Mouse (Mus musculus): ENCODE measurements around the gene Metap1d.

Metap1d gene

GRCm38 (mm10) chr2:71527323-71528013 lies 74.4 kb downstream of the Metap1d start:
- peak; percentile 34 for DNase-seq (ENCODE audit: low spot score)

- DNase-seq (ENCODE audit: low spot score): peak; percentile 32
Measured at GRCm38 (mm10) chr2:71528014-71528713, 75.1 kb downstream of the Metap1d start, which contains the start of gene Dlx1. TSS of gene Dlx1 (plus strand) at chr2:71528113.

- peak; percentile 4 for DNase-seq (ENCODE audit: low spot score)
Measured at GRCm38 (mm10) chr2:71528714-71529510, 75.8 kb downstream of the Metap1d start.

GRCm38 (mm10) chr2:71529511-71530351 lies 76.7 kb downstream of the Metap1d start:
- DNase-seq (ENCODE audit: low spot score): peak; percentile 93

- peak; percentile 12 for DNase-seq (ENCODE audit: low spot score)
Measured at GRCm38 (mm10) chr2:71530391-71531123, 77.5 kb downstream of the Metap1d start.

DNA sequence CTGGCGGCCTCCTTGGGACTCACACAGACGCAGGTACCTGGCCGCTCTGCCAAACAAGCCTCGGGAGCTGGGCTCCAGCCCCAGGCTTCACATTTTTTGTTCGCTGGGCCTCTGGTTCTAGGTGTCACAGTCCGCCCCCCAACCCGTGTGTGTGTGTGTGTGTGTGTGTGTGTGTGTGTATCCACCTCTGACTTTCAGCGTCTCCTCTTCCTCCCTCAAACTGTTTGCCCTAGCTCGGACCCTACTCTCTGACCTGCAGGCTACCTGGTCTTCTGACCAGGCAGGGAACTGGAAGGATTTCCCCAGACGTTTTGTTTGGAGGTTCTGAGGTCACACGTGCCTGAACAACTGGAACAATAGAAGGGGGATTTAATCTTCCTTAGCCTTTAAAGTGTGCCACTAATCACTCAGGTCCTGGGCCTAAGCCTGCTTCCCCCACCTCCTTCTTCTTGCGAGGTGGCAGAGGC lies 78.1 kb downstream of the Metap1d start:
- peak; percentile 3 for DNase-seq (ENCODE audit: low spot score)

GRCm38 (mm10) chr2:71531990-71532970 lies 79.2 kb downstream of the Metap1d start:
- DNase-seq (ENCODE audit: low spot score): peak; percentile 37

DNA sequence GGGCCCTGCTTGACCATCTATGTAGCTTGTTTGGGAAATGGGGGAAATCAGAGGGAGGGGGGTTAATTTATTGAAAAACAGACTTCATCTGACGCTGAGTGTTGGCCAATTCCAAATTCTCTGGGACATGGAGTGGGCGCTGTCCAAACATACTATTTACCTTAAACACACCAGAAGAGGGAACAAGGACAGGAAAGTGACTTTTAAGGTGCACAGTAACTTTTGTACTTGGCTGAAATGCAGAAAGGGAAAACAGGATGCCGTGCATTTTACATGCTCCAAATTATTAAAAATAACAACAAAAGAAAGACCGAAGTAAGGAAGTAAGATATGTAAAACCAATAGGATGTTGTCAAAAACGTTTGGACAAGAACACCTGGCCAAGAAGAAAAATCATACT lies 80.0 kb downstream of the Metap1d start:
- peak; percentile 3 for DNase-seq (ENCODE audit: low spot score)

- peak; percentile 60 for DNase-seq (ENCODE audit: low spot score)
Measured at GRCm38 (mm10) chr2:71534242-71535052, 81.4 kb downstream of the Metap1d start.

GRCm38 (mm10) chr2:71540611-71541417 lies 87.7 kb downstream of the Metap1d start:
- peak; percentile 43 for DNase-seq (ENCODE audit: low spot score)

- peak; percentile 63 for DNase-seq (ENCODE audit: low spot score)
Measured at GRCm38 (mm10) chr2:71541418-71542226, 88.5 kb downstream of the Metap1d start.

GRCm38 (mm10) chr2:71542227-71542815 lies 89.2 kb downstream of the Metap1d start:
- DNase-seq (ENCODE audit: low spot score): peak; percentile 44

- peak; percentile 75 for DNase-seq (ENCODE audit: low spot score)
Measured at GRCm38 (mm10) chr2:71542816-71543301, 89.8 kb downstream of the Metap1d start.

- DNase-seq (ENCODE audit: low spot score): no peak
Measured at GRCm38 (mm10) chr2:71543531-71543930, 90.5 kb downstream of the Metap1d start.

DNA sequence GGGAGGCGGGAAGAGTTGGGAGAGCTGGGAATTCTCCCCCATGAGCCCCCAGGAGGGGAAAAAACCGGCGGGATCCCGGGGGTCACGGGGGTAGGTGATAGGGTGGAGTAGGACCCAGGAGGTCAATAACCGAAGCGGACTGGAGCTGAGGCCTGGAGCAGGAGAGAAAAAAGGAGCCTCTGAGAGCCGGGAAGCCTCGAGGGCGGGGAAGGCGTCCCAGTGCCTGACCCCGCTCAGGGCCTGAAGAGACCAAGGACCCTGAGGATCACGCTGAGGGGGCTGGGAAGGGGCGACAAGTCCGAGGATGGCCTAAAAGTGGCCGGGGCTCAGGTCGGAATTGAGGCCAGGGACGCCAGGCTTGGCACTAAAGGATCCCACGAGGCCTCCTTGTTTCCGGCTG lies 90.9 kb downstream of the Metap1d start:
- no peak for DNase-seq (ENCODE audit: low spot score)

Data from embryo, embryonic 10 days (tissue).